Mouse (Mus musculus) MN1 (cell line): ENCODE data around the gene Pycr1.
"Not testable (repeated sequence)": the region's sequence is repeated elsewhere in the genome, so short reads cannot be mapped to it uniquely, and the experiment has no call there.

Source experiments
- DNase-seq: peaks from one replicate; pipeline ENCODE4 v3.0.0-alpha.2; 2016; ENCODE audit warnings: low spot score

The Pycr1 gene

DNA sequence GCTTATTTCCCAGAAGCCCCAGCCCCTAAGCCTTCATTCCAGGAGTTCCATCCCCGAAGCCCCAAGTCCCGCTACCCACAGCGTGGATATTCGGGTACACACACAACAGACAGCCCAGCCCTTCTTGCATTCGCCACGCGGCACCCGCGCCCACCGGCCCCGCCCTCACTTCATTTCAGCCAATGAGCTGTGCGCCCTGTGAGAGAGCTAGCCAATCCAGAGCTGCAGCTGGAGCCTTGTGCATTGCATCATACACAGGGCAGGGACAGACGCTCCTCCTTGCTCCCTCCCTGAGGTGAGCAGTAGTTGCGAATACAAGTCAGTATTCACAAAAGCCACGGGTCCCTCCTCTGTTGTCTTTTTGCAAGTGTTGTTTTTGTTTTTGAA is at the start of gene Pycr1:
Gene Pycr1 (minus strand): TSS at position 169 of the 387 bp plus-strand sequence.
- peak; percentile 95 for DNase-seq

DNA sequence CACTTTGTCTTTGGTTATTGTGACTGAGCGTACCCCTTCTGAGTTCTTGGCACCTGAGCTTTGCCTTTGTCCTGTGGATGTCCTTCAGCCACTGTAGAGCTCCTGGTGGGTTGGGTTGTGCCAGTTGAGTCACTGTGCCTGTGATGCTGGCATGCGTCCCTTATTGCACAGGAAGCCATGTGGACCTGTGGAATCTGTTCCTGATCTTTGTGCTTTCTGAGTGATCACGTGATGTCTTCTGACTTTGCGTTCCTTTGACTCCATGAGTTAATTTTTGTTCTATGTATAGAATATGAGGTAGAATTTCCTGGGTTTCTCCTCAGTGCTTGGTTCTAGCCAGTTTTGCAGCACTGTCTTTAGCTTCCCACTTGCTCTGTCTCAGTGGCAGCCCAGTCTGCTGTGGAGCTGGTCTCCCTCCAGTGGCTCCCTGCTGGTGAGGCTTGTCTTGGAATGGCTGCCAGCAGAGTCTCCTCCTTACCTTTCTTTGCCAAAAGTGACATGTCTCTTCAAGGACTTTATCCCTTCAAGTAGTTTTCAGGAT is 49.0 kb upstream of the Pycr1 start:
- DNase-seq, result no peak

DNA sequence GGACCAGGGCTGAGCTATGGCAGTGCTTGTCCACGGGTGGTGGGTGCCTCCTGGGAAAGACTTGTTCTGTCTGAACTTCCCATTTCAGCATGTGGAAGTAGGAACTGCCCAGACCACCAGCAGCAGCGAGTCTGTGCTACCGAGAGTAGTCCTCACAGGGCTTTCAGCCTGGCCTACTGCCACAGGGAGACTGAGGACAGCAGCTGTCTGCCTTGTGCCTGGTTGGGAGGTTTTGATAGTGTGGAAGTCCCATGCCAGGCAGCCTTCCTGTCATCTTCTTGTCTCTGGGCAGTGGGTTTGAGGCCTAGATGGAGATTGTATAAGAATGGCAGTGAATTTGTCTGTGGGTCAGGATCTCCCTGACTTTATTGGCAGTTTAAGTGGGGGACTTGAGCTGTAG is 45.8 kb upstream of the Pycr1 start:
- DNase-seq, result no peak

DNA sequence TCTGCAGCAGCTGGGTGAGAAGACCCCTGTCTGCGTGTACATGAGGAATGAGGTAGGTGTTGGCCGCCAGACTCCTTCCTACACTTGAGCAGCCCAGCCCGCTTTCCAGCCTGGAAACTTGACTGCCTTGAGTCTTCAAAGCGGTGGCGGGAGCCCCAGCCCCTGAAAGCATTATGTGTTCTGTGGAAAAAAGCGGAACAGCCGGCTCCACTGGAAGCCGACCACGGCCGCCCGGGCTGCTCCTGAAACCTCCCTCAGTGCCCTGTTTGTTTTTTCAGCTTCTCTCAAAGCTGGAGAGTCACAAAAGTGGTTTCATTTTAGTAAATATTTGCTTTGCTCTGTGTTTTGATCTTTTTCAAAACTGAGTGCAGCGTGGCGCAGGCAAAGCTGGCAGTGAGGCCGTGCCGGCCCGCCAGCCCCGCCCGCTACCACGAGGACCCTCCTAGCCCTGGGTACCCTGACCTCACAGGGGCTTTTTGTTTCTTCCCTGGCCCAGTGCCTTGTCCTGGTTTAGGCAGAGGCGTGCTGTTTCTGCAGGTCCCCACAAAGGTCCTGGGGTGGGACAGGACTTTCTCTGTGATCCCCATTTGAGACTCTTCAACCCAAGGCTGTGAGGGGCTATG is 43.2 kb upstream of the Pycr1 start:
- no peak for DNase-seq

DNA sequence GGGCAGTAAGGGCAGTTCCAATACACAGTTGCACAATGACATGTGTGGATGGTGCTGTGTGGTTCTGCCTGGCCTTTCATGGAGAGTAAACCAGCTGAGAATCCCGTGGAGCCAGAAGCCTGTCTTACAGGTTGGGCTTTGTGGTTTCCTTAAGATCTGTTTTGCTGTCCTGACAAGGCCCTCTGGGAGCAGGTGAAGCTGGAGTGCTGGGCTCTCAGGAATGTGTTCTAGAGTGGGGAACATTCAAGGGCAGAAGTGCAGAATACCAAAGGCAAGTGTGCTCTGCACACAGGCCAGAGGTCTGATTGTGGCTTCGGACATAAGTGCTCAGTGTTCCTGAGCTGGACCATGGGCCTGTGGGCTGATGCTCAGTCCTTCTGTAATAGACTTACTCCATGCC is 41.1 kb upstream of the Pycr1 start:
- DNase-seq, result no peak

DNA sequence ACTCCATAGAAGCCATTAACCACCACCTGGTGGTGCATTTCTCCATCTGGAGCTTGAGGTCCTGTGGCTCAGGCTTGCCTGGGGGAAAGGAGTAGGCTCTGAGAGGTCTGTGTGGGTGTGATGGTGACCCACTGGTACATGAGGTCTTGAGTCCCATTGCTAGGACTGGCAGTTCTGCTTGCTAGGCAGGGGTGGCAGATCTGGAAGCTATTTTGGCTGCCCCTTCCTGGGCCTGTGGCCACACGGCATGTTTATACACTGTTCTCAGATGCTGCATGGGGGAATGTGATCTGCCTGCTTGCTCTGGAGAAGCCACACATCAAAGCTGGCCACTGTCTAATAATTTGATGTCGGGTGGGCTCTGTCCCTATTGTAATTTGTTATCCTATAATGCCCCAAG is 40.5 kb upstream of the Pycr1 start:
- no peak for DNase-seq

DNA sequence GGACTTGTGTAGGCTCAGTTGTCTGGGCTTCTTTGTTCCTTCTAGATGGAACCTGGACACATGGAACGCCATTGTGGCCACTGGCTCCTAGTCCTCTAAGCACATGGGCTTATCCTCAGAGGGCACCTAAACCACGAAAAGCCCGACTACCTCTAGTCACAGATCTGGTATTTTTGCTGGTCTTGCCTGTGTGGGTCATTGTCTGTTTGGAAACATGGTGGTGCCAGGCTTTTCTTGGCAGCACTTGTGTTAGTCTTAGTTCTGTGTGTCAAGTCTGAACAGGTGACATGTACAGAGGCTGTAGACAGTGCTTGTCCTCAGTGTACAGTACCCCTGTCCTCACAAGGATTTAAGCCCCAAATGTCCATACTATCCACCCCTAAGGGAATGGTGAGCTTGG is 40.0 kb upstream of the Pycr1 start:
- no peak for DNase-seq

DNA sequence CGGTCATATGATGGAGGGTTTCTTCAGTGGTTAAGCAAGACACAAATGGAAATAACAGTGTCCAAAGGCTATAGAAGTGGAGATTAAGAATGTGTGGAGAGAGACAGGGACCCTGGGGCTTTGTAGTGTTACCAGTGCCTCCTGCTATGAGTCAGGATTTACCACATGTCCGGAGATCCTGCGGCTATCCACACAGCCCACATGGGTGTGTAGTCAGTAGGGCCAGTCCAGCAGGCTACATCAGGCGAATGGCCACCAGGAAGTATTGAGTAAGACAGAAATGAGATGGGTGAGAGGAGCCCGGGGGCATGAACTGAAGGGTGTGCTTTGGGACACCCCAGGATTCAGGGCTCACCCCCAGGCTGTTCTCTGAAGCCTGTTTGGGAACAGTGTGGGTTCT is 39.1 kb upstream of the Pycr1 start:
- no peak for DNase-seq

DNA sequence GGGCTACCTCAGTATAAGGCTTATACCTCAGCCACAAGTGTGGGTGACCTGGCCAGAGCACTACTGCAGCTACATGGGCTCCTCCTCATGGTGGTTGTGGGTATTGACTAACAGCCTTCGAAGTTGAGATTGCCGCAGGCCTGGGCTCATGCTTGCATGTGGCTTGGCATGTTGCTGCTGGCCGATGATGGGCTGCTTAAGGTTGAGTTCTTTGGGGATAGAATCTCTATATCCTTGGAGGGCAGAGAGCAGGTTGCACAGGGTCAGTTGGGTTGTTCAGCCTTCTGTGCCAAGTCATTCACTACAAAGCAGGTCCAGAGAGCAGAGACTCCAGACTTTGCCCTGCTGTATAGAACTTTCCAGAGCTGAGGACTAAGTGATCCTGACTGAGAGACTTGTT is 36.3 kb upstream of the Pycr1 start:
- peak; percentile 69 for DNase-seq

DNA sequence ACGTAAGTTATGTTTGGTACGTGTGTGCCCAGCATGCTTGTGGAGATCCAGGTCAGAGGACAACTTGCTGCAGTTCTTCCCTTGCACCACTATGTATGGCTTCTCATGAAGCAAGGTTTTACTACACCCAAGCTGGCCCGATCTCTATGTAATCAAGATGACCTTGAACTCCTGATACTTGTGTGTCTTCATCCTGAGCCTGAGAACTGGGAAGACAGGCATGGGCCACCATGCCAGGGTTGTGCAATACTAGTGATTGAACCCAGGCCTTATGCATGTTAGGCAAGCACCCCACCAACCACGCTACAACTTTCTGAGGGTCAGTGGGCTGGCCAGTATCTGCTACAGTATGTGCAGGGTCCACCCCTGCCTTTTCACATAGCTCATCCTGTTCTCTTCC is 33.4 kb upstream of the Pycr1 start:
- DNase-seq, result no peak

DNA sequence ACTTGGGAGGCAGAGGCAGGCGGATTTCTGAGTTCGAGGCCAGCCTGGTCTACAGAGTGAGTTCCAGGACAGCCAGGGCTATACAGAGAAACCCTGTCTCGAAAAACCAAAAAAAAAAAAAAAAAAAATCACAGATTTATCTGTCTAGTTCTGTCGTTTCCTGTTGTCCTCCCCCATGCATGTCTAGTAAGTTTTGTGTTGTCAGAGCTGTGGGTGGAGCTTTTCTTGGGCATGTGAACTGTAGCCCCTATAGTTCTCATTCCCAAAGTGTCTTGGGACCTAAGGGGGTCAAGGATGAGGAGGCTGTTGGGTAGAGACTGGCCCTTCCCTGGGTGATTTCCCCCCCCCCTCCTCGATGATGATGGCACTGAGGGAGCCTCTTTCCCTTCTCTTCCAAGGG is 32.3 kb upstream of the Pycr1 start:
- not testable (repeated sequence) for DNase-seq

DNA sequence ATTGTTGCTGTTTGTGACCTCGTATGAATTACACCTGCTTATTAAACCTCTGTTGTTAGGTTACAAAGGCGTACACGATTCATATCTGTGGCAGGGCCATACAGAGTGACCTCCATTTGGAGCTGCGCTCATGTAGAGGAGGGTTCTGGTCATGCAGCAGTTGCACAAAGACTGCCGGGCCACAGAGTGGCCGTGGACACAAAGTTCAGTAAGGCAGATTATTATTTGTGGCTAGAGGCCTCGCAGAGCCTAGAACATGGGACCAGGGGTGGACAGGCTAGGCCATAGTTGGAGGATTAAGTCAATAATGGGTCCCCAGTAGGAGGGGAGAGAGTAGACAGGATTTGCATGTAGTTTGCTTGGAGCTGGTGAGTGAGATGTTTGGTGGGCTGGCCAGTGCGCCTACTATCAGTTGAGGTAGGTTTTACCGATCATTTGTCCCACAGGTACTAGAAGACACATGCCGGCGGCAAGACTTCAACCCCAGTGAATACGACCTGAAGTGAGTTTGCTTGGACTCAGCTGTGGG is 30.1 kb upstream of the Pycr1 start:
- no peak for DNase-seq

DNA sequence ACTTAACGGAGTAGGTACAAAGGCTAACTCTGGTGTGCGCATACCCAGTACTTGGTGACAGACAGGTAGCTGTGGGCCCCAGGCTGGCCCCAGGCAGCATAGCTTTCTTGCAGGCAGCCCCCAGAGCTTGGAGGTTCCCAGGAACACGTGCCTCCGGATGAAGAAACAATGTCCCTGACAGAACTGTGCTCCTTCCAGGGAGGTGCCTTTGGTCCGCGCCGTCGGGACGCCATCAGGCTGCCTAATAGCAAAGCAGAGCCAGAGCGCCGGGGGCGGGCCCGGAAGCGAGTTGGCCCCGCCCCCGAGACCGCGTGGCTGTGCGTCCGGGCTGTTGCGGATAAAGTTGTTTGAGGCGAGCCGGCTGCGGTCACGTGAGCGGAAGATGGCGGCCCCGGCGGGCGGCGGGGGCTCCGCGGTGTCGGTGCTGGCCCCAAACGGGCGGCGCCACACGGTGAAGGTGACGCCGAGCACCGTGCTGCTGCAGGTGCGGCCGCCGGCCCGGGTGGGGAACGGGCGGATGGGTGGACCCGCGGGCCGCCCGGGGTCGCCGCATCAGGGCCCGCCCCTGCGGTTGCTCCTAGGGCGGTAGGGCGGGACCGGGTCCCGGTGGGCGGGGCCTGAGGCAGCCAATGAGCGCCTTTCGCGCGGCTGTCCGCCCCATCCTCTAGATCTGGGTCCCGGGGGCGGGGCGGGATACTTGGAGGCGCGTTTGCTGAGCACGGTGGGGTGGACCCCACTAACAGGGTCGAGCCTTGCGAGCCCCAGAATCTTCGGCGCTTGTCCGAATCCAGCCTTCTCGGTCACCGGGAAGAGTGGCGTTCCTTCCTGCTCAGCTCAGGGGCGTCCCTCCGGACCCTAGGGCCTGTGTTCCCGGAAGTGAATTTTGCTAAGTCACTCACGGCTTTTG is 29.4 kb upstream of the Pycr1 start, which contains the start of gene Aspscr1:
Gene Aspscr1 (plus strand): TSS at position 287 of the 907 bp plus-strand sequence.
- peak; percentile 95 for DNase-seq

DNA sequence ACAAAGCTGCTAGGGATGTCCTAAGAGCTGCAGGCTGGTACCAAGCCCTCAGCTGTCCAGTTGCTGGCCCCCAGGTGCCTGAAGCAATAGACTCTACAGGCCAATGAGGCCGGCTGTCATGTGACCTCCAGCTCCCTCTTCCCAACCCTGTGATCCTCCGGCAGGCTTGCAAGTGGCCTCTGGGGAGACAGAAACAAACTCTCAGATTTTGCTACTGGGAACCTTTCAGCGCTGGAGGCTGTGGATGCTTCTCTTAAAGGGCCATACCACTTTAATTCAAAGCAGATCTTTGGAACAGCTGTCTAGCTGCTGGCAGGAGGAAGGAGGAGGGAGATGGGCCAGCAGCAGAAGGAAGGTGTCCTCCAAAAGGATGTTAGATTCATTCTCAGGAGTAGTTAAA is 23.0 kb upstream of the Pycr1 start:
- DNase-seq, result peak; percentile 59

DNA sequence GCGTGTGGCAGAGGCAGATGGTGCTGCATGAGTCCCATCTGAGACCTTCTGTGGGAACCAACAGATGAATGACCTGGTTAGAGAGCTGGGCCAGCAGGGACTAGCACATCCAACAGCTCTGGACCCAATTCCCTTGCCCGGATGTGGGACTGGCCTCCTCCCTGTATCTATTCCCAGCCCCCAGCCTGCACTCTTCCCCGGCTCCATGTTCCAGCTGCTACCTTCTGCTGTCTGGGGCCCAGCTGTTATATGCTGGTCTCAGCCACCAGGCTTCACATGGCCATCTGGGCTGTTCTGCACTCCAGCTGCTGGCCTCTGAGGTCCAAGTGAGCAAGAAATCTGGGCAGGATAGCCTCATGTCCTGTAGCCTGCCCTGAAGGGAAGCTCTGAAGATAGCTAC is 21.8 kb upstream of the Pycr1 start:
- no peak for DNase-seq

DNA sequence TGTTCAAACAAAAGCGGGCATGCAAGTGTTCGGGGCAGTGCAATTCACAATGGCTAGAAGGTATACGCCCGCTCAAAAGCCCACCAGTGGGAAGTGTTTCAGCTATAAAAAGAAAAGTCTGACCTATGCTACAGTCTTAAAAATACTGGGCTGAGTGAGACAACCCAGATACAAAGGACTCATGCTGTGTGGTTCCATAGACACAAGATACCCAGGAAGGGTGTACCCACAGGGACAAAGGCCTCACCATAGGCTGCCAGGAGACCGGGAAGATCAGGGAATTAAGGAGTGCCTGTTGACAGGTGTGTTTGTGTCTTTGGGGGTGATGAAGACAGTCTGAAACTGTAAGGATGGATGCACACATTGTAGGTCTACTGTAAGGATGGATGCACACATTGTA is 20.1 kb upstream of the Pycr1 start:
- no peak for DNase-seq

DNA sequence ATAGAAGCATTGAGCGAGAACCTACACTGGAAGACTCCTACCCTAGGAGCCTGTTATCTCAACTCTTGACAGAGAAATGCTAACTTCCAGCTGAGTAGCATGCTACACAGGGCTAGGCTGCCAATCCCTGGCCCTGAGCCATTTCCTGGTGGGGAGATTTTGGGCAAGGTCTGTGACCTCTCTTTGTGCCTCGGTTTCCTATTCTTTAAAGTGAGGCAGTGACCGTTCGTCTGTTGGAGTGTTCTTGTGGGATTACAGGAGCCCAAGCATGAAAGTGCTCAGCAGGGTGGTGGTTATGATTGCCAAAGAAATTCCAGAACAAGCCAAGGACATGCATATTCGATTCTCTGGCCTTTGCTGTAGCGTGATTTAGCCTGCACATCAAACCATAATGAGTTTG is 19.2 kb upstream of the Pycr1 start:
- DNase-seq, result no peak

DNA sequence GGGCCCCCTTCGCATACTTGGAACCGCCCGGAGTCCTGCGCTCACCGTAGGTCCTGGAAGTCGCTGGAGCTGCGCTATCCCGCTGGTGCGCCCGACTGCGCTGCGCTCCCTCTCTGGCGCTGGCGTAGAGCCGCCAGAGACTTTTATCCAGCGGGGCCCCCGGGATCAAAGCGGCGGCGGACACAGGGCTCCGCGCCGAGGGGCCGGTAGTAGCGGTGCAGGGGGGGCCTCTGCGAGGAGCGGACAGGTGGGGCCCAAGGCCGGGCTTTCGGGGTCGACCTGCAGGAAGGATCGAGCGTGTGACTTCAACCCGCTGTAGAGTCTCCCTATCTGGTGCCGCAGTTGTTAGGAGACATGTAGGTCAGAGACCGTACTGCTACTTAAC is 17.5 kb upstream of the Pycr1 start, which contains the start of gene Notum:
Gene Notum (minus strand): TSS at position 100 of the 385 bp plus-strand sequence.
- DNase-seq, result no peak

DNA sequence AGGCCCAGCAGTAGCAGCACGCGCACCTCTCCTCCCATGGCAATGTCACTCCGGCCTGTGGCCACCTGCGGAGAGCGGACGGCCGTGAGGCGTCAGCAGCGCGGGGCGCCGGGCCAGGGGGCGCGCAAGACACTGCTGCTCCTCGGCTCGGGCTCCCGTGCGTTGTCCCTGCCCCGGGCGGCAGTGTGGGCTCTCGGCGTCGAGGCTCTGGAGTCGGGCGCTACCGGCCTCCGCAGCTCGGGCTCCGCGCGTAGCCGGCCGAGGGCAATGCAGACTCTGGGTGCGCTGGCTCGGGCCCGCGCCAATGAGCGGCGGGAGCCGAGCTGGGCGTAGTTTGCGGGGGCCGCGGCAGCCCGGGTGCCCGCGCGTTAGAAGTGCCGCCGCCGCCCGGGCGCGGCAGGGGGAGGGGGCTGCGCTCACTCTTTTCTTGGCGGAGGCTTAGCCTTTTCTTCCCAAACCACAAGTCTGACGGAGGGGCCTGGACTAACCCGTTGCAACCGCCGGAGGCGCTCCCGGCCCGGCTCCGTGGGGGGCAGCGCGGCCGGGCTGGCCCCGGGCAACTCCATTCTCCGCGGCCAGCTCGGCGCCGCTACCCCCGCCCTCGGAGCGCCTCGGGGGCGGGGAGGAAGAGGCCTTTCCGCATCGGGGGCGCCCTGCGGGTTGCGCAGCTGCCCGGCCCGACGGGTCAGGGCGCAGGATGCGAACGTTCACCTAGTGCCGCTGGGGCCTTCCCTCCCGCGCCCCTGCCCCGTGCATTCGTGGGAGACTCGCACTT is 16.9 kb upstream of the Pycr1 start:
- peak; percentile 76 for DNase-seq

DNA sequence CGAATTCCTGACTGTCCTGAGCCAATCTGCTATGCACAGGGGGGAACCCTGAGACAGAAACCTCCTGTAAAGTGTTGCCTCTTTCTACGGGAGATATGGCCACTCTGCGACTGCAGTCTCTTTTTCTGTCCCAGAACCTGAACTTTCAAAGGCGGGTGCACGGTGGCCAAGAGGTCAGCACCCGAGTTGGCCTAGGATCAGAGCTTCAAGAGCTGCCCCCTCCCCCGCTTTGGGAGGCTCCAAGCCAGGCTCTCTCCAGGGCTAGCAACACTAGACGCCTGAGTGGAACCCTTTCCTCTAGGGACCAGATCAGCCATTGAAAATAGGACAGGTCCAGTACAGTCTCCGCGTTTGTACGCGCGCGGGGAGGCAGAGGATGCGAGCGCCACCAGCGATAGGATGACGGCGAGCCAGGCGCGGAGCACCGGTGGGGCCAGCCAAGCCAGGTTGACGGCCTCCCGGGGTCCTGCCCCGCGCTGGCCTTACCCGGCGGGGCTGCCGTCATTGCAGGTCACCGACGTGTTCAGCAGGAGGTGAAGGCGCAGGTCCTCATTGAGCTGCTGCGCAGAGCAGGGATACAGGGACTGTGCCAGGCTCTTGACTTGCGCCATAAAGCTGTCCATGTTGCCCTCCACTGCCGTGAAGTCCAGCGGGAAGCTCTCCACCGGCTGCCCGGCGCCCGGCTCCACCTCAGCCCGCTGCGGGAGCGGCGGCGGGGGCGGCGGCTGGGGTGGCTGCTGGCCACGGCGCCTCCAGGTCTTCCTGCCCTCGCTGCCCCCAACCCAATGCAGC is 16.1 kb upstream of the Pycr1 start:
- no peak for DNase-seq

DNA sequence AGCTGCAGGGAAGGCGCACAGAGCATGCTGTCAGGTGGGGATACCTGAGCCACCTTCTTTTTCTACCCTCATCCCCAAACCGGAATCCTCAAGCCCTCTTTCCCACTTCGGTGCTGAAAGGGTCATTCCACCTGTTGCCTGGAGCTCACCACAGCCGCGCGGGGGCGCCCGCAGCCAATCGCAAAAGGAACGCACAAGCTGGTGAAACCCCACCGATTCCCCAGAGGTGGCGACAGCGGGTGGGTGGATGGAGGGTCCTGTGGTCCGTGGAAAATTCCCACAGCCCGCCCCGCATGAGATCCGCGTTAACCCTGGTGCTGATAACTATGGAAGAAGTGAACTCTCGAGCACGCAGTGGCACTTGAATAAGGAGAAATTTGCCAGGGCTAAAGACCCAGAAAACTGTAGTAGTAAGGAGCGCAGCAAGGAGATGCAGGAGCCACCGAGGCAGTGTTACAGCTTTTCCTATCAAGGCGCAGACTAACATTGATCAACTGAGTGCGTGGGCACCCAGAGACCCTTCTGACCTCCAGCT is 15.4 kb upstream of the Pycr1 start:
- peak; percentile 77 for DNase-seq
